Mouse (Mus musculus): ENCODE data around the gene Ccno. TPM values are rescaled to one million over a fixed set of nuclear protein-coding genes. Genes with fewer than 3 reads are reported as not detected.
A peak's percentile ranks its signal among the peaks of the same experiment; 100 is the strongest.

The Ccno gene
- under 1 TPM; 0.70 to 0.92 TPM for total RNA-seq (2021)
- long read RNA-seq, experiment 1, result 0 reads
- long read RNA-seq, experiment 2, result 0 reads

GRCm38 (mm10) chr13:112987532-112987943, at the start of gene Ccno:
Ccno (plus strand) TSS chr13:112987802.
- DNase-seq, result peak; percentile 98 to 99

DNA sequence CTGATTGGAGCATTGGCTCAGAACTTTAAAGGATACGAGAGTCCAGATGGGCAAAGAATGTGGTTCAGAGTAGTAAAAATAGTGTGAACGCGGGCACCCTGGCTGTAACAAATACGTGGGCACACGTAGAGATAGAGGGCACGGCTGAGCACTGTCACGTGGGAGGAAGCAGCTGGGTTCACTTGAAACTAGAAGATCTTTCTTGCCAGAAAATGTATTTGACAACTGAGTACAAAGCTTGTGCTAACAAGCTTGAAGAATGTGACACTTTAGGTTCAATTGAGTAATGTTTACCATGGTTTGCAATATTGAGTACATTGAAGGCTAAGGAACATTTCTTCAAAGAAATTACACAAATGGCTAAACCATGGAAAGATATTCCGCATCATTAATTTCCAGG, 49.5 kb upstream of the Ccno start:
- no peak for DNase-seq

DNA sequence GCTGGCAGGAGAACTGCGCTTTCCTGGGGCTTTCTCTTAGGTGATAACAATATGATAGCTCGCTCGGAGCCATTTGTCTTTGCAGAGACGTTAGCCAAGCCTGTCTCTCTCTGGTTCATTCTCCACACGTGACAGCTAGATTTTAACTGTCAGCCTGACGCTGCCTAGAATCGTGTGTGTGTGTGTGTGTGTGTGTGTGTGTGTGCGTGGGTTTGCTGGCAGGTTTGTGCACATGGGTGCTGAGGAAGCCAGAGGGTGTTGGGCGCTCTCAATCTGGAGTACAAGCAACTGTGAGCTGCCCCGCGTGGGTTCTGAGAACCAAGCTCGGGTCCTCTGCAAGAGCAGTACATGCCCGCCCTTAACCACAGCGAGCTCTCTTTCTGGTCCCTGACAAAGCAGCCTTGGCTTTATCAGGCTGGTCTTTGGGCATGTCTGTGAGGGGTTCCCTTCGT, 45.7 kb upstream of the Ccno start:
- no peak for DNase-seq

- DNase-seq, result no peak
Observed at GRCm38 (mm10) chr13:112945312-112945711, 42.3 kb upstream of the Ccno start.

GRCm38 (mm10) chr13:112945900-112946299, 41.7 kb upstream of the Ccno start:
- DNase-seq, result no peak

DNA sequence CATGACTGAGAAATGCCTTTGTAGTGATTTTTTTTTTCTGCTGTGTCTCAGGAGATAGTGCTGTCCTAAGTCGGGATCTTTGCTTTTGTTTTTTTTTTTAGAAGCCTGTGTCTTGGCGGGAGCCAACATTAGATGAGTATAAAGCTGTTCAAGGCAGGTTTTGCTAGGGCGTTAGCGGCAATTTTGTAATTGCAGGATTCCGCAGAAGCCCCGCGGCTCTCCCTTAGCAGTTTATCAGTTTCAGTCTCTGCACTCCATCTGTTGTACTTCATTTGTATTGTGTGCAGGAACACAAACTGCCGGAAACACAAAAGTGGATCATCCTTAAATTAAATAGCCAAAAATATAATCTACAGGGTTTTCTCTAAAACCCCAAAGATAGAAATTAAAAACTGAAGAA, 33.5 kb upstream of the Ccno start:
- DNase-seq, result no peak

DNA sequence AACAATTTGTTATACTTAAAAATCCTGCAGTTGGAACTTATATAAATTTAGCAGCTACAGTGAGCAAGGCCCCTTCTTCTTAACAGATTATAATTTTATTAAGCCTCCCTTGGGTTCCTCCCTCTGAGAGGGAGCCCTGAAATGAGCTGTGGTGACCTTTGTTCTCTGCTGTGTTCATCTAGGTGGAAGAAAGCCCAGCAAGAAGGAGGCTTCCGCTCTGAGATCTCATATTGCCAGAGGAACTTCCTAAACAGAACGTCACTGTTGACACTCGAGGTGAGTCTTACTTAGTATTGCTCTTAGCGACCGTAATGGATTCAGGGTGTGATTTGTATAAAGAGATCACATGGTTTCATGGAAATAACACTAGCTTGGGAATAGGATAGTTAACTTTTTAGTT, 24.5 kb upstream of the Ccno start:
- DNase-seq, result no peak

- no peak for DNase-seq
Observed at GRCm38 (mm10) chr13:112964421-112964820, 23.2 kb upstream of the Ccno start.

GRCm38 (mm10) chr13:112967267-112967666, 20.3 kb upstream of the Ccno start:
- no peak for DNase-seq

DNA sequence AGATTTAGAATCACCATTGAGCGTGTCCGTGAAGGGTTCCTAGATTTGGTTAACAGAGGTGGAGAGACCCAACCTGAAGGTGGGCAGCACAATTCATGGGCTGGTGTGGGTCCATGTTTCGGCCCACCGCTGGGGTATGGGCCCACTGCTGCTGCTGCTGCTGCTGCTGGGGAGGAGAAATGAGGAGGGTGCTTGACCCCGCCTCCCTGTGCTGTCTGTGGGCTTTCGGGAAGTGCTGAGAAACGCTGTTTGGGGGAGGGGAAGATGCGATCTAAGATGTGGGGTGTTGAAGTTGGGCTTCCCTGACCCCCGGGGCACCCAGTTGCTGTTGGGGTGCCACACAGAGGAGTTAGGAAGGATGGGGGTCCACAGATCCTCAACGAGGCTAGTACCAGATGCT, 10.9 kb upstream of the Ccno start:
- DNase-seq, result no peak

- no peak for DNase-seq
Observed at GRCm38 (mm10) chr13:112985605-112986450, 1.8 kb upstream of the Ccno start.

- DNase-seq, result no peak
Observed at GRCm38 (mm10) chr13:112986451-112986950, 1.1 kb upstream of the Ccno start.

DNA sequence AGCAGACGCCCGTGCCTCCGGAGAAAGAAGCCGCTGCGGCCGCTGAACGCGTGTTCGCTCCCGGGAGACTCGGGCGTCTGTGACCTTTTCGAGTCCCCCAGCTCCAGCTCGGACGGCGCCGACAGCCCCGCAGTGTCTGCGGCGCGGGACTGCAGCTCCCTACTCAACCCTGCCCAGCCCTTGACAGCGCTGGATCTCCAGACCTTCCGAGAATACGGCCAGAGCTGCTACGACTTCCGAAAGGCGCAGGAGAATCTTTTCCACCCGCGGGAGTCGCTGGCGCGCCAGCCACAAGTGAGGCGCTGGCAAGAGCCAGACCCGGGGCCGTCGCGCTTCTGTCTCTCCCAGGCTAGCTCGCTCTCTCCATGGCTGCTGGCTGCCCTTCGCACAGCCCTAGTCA, 389 bp downstream of the Ccno start:
- DNase-seq, result no peak

GRCm38 (mm10) chr13:112988866-112989265, 1.3 kb downstream of the Ccno start:
- no peak for DNase-seq

DNA sequence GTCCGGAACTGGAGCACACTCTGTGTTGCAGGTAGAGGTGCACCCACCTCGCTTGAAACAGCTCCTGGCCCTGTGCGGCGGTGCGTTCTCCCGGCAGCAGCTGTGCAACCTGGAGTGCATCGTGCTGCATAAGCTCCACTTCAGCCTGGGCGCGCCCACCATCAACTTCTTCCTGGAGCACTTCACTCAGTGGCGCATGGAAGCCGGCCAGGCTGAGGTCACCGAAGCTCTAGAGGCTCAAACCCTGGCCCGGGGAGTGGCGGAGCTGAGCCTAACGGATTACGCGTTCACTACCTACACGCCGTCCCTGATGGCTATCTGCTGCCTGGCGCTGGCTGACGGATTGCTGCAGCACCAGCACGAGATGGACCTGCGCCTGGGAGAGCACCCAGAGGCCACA, 1.9 kb downstream of the Ccno start:
- DNase-seq, result no peak

DNA sequence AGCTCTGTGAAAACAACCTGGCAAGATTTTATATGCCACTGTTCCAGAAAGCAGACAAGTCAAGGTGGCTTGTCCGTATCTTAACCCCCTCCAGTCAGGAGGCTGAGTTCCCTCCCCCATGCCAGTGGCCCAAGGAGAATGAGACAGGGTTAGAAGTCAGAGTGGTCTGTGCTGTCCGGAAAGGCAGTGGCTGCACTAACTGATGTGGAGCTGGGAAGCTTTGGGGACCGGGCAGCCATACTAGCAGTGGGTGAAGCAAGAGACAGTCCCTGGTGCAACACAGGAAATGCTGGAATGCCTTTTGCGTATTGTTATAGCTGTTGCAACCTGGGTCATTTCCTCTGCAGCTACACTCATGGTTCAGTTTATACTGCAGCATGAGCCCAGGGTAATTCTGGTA, 2.7 kb downstream of the Ccno start:
- DNase-seq, result no peak

- peak; percentile 24 to 32 for DNase-seq
Observed at GRCm38 (mm10) chr13:112993531-112994152, 6.0 kb downstream of the Ccno start, which contains the start of gene Mcidas. Mcidas (plus strand) TSS chr13:112993845.

- DNase-seq, result peak; percentile 65 to 70
Observed at GRCm38 (mm10) chr13:112994191-112994590, 6.6 kb downstream of the Ccno start.

DNA sequence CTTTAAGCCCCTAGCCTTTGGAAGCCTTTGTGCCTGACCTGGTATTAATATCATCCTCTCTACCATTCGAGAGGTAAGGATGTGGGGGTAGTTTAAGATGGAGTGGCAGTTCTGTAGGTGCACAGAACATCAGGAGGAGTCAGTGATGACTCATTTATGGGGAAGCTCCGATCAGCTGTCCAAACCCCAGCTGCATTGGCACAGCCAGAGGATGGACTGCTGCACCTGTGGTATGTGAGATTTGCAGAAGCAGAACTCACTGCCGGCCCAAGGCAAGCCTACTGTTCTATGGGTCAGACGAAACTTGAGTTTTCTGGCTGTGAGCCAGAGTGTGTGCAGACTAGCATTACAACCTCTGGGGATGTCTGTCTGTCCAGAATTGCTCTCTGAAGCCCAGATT, 8.8 kb downstream of the Ccno start:
- no peak for DNase-seq

GRCm38 (mm10) chr13:112997369-112997768, 9.8 kb downstream of the Ccno start:
- DNase-seq, result no peak

- DNase-seq, result peak; percentile 59 to 62
Observed at GRCm38 (mm10) chr13:112998427-112999201, 11.0 kb downstream of the Ccno start.

- DNase-seq, result no peak
Observed at GRCm38 (mm10) chr13:113000090-113000489, 12.5 kb downstream of the Ccno start.
